ENCODE assay signal across 8 mouse cellular contexts in the genomic region with DNA sequence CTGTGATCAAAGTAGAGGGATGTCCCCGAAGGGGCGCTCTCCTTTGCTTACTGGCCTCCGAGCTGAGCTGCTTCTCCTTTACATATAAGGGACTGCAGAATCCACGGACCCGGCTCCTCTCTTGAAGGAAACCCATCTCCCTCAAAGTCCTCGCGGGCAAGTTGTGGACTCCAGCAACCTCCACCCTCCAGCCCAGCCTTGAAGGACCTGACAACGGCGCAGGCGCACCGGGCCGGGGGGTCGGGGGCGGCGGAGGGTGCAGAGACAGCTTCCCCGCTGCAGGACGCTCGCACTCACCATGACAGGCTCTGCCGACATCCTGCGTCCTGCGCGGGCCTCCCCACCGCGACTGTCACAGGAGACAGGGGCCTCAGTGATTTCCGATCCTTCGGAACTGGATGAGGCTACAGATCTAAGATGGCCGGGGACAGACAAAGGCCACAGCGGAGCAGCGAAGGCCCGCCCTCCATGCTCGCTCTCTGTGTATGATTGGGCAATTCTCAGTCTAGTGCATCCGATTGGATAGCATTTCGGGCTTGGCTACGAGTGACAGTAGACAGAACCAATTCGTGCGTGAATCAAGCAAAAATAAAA. TPM values are rescaled to one million over a fixed set of nuclear protein-coding genes. Genes with fewer than 3 reads are reported as not detected.
DNase-seq lines count a peak whose midpoint lies in the region; ATAC-seq lines count a peak whose summit lies in the region.

A gene (minus strand): TSS at position 440 of the 594 bp plus-strand sequence.

- peaks cover 16% of the 10 kb centered on the region for H3K4me1 ChIP-seq in intestine, embryonic 14.5 days (replicated peaks; ENCODE audit: control insufficient read depth, insufficient read depth, low read length)

- peak; percentile 100 for ATAC-seq in intestine, embryonic 14.5 days (replicated peaks; ENCODE audit: low FRiP score, low TSS enrichment, low read depth)

- H3K9me3 ChIP-seq in intestine, embryonic 14.5 days (ENCODE audit: control insufficient read depth, low read length): no peaks in the 10 kb centered on the region

- H3K36me3 ChIP-seq in intestine, embryonic 14.5 days (ENCODE audit: control insufficient read depth, insufficient read depth, low read length): peaks cover 20% of the 10 kb centered on the region

- H3K4me2 ChIP-seq in intestine, embryonic 14.5 days (ENCODE audit: low read length): peak within 1 kb of the TSS; percentile 72

- under 1% methylated on average over 36 of the region's 36 CpGs for WGBS in intestine, embryonic 14.5 days

- H3K27ac ChIP-seq in intestine, embryonic 14.5 days (ENCODE audit: low read depth): peak within 1 kb of the TSS; percentile 97

- peak within 1 kb of the TSS; percentile 81 for H3K4me3 ChIP-seq in intestine, embryonic 14.5 days (ENCODE audit: low read depth, low read length)

- no peaks in the 10 kb centered on the region for H3K27me3 ChIP-seq in intestine, embryonic 14.5 days (replicated peaks; ENCODE audit: control insufficient read depth, insufficient read depth, low read length)

- H3K9ac ChIP-seq in intestine, embryonic 14.5 days (ENCODE audit: low read length): peak within 1 kb of the TSS; percentile 89

- peak; percentile 79 to 83 for DNase-seq in adrenal gland, adult 18-20 months (ENCODE audit: low spot score in 2 of 2)
- DNase-seq in embryo, embryonic 11 days: peak; percentile 95
- DNase-seq in gastrocnemius, postnatal 25 days: peak; percentile 93
- DNase-seq in intestine, embryonic 14.5 days (ENCODE audit: low spot score): peak; percentile 94
- peak; percentile 95 to 99 for DNase-seq in left cerebral cortex, postnatal 14 days (ENCODE audit: low spot score in 2 of 2)
- peak; percentile 97 for DNase-seq in mesoderm, embryonic 11.5 days (ENCODE audit: low read depth, low spot score)
- DNase-seq in right cerebral cortex, postnatal 36 days (ENCODE audit: low spot score in 2 of 2): peak; percentile 95
- peak; percentile 93 for DNase-seq in yolk sac, embryonic 10.5 days (ENCODE audit: low spot score)

- intact Hi-C loops in left cerebral cortex, postnatal 14 days (cut with DNase I): loop anchor here (5.0 kb wide), 1 partner anchor 345 kb away; a partner anchor contains a TSS

RNA-seq across cellular contexts. Expression of the gene that starts here (rescaled TPM):
- 10 to 100 TPM; 12.6 to 14.0 TPM for total RNA-seq in adrenal gland, adult 18-20 months (2021)
- 1 to 10 TPM; 7.4 to 8.9 TPM for total RNA-seq in gastrocnemius, postnatal 25 days (2021)
- 27.2 and 32.8 TPM in 2 replicates for polyA plus RNA-seq in intestine, embryonic 14.5 days (2014; fragmentation: Nextera tagmentation; extraction: Ambion mirVana)
- total RNA-seq in left cerebral cortex, postnatal 14 days (2021): 10 to 100 TPM; 22.4 to 24.0 TPM

Comparison
In these comparisons a context has a peak if more than half of its experiments do, and no peak if none do; other contexts are left out.
1. Peak in every context shown above with its lines: DNase-seq, ATAC-seq, H3K4me3 ChIP-seq and H3K27ac ChIP-seq.